Mouse (Mus musculus) left cerebral cortex, postnatal 14 days (tissue): Measurements from ENCODE around the gene Slc35c2. TPM values are rescaled to one million over a fixed set of nuclear protein-coding genes. Genes with fewer than 3 reads are reported as not detected.

Source experiments
- DNase-seq, 2 experiments: peaks; one replicate each; pipeline ENCODE4 v3.0.0; 2021 to 2022; ENCODE audit warnings: low spot score in 2 of 2, mixed read lengths in 1 of 2
- intact Hi-C: fragments of 180-260 bp; cut with DNase I; formaldehyde crosslinking; loops from one replicate; pipeline ENCODE4 v1.15.1; 2025
- total RNA-seq, 2 experiments: library from RNA; stranded (reverse); gene quantifications; 2 replicates each; pipeline ENCODE4 v1.2.3; 2021

The Slc35c2 gene
- total RNA-seq, 2 experiments from 2014 or later: 52.1 to 55.1 TPM

DNA sequence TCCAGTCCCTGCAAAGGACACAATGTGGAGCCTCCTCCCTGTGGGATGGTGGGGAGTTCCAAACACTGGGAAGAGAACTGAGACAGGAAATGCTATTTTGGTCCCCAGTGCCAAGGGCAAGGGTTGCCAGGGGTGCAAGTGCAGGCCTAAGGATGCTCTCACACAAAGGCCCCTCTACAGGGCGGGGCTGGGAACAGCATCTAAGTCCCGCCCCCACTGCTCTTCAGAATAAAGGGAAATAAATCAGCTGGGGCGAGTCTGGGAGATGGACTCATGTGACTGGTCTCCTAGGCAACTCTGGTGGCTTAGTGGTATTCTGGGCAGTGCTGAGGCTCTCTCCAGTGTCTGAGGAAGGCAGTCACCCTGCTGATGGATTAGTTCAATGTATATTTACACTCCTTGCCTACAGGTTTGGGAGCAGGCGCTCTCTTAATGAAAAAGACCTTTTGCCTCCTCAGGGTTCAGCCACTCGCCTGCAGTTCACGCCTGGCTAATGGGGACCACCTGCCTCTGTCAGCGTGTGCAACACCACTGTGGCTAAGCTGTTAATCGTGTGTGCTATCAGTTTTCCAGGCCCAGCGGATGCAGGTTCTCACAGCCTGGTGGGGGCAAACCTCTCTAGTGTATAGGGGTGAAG, 29.3 kb upstream of the Slc35c2 start:
- intact Hi-C loops: no loop called here
- DNase-seq: peak; percentile 80 to 86

DNA sequence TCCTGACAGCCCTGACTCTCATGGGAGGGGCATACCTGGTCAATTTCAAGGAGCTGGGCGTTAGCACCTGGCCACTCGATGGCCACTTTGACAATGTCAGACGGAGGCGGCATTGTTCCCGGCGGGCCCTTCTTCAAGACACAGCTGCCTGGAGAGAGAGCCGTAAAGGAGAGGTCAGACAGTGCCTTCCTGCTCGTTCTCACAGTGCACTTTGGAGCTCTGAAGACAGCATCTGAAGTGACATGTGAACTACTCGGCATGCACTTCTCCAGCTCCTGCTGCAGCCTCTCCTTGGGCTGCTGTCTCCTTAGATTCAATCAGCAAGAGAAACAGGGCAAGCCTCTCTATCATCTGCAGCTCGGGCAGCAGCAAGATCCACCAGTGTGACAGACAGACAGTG, 28.5 kb upstream of the Slc35c2 start:
- intact Hi-C loops: no loop called here
- no peak for DNase-seq

GRCm38 (mm10) chr2:165314197-165314596, 26.5 kb upstream of the Slc35c2 start:
- no peak for DNase-seq
- intact Hi-C loops: no loop called here

DNA sequence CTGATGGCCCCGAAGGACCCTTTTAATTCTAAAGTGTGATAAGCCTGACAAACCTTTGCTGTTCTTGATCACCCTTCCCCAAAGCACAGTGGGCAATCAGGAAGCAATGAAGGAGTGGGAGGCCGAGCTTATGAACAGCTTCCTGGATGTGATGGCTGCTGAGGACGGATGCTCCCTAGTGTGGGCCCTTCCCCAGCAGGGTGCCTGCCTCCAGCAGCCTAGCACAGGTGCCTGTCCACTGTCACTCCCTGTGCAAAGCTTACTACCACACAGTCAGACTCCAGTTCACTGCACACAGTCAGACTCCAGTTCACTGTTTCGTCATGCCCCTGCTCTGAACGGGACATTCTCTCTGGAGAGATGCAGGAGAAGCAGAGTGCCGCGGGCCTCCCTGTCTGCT, 24.7 kb upstream of the Slc35c2 start:
- DNase-seq: no peak
- intact Hi-C loops: no loop called here

GRCm38 (mm10) chr2:165311577-165311976, 23.9 kb upstream of the Slc35c2 start:
- intact Hi-C loops: no loop called here
- DNase-seq: no peak

DNA sequence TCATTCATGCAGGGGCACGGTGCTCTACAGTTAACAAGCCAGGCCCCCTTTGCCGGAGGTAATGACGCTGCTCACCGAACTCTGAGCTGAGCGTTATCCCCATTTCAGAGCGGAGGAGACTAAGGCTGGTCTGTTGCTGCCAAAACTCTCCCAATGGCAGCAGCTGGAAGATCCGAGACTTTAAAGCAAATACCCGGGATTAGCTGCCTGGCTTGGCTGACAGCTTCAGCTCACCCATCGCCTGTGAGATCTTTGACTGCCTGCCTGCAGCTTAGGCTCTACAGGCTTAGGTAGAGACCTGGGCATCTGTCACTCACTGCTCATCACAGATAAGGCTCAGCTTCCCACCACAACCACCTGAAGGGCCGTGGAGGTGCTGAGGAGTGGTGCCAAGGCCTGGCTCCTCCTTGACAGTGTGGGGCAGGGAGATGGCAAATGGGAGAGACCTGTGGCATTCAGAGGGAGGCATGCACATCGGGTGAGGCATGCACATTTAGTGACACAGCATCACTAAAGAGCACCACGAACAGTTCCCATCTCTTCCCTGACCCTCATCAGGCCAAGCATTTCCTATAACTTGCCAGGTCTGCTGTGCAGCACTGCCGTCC, 23.3 kb upstream of the Slc35c2 start:
- intact Hi-C loops: no loop called here
- no peak for DNase-seq

DNA sequence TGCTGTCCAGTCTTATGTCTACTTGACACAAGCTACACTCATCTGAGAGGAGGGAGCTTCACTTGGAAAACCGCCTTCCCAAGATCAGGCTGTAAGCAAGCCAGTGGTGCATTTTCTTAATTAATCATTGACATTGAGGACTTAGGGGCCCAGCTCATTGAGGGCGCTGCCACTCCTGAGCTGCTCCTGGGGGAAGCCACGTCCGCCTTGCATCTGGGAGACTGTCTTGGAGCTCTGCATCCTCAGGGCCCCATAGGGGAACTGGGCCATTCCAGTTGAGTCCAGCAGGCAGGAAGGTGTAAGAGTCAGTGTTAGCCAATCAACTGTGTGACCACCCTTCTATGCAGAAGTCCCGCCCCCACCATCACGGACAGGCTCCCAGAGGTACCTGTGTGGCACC, 20.1 kb upstream of the Slc35c2 start:
- intact Hi-C loops: no loop called here
- no peak for DNase-seq

- intact Hi-C loops: no loop called here
- DNase-seq: no peak
These were observed 17.8 kb upstream of the Slc35c2 start for GRCm38 (mm10) chr2:165305438-165305837.

GRCm38 (mm10) chr2:165304819-165305218, 17.1 kb upstream of the Slc35c2 start:
- intact Hi-C loops: no loop called here

GRCm38 (mm10) chr2:165303354-165304012, 15.8 kb upstream of the Slc35c2 start:
- DNase-seq: no peak
- intact Hi-C loops: no loop called here

More at GRCm38 (mm10) chr2:165304819-165305218, 17.1 kb upstream of the Slc35c2 start:
- DNase-seq: no peak

DNA sequence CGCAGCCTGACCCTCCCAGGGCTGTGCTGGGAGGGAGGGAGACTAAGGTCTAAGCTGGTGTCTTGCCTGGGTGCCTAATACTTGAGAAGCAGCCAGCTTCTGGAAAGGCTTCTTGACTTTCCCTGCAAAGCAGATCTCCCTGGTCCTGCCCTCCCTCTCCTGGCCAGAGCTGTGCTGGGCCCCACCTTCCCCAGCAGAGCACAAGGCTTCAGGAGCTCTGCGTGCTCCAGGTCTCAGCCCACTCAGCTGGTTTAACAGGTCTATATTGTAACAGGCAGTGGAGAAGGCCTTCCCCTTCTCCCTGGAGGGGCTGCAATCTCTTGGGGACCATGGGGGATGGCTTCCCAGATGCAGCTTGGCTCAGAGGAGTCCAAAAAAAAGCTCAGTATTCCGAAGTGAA, 13.7 kb upstream of the Slc35c2 start:
- intact Hi-C loops: no loop called here

DNA sequence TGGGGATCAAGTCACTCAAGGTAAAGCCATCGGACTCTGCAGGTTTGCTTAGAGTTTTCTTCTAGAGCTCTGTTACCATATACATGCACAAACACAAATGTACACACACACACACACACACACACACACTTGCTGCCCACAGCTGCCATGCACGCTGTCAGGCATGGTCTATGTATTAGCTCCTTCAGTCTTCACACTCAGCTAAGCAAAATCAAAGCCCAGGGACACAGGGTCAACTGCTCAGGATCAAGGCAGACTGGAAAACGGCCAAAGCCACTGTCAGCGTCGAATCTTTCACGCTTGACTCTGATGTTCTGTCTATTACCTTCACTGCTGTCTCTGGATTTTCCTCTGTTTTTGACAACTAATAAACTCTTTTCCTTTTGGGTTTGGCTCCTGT, 13.2 kb upstream of the Slc35c2 start:
- intact Hi-C loops: no loop called here
- DNase-seq: no peak

More for the DNA sequence above, 13.7 kb upstream of the Slc35c2 start:
- no peak for DNase-seq

- intact Hi-C loops: no loop called here
- DNase-seq: no peak
These were observed 12.8 kb upstream of the Slc35c2 start for GRCm38 (mm10) chr2:165300424-165300823.

GRCm38 (mm10) chr2:165297429-165297828, 9.8 kb upstream of the Slc35c2 start:
- intact Hi-C loops: no loop called here
- DNase-seq: no peak

DNA sequence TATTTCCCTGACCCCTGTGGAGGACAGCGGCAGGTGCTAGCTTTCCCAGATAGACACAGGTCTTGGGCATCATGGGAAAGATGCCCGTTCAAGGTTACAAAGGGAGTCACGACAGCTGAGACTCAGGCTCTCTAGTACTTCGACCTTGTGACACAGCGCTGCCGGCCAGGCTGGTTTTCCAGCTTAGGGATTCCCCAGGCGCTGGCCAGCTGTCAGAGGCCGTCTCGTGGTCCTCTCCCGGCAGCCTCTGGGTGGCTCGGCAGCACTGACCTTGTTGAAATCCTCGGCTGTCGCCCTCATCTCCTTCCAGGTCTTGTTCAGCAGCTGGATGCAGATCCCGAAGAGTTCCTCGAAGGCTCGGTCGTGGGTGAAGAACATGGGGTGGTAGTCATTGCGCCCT, 8.9 kb upstream of the Slc35c2 start:
- intact Hi-C loops: no loop called here
- DNase-seq: no peak

GRCm38 (mm10) chr2:165288315-165289031, 804 bp upstream of the Slc35c2 start:
- intact Hi-C loops: loop anchor here (5.0 to 10.0 kb wide), 3 partner anchors 39 to 324 kb away; partner anchors contain the start of genes Elmo2 and Slc12a5
- DNase-seq: peak; percentile 88 to 97

- intact Hi-C loops: loop anchor here (5.0 to 10.0 kb wide), 3 partner anchors 41 to 322 kb away; partner anchors contain the start of genes Elmo2 and Slc12a5
- DNase-seq: peak; percentile 52 to 78
These were observed 1.1 kb downstream of the Slc35c2 start for GRCm38 (mm10) chr2:165286361-165287201.

DNA sequence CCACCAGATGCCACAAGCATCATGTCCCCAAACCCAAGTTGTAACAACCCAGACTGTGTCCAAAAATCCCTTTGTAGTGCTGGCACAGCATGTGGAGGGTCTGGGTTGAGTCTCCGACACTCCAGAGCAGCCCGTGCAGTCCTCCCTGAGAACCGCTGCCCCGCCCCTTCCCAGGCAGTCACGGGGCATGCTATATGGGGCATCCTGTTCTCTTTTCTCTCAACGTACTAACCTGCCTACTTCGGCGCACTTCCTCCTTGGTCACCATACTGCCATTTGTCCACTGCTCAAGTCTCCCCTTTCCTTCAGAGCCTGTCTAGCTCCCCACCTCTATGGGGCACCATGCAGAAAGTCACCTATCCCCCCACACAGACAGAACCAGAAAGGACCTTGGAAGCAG, 2.0 kb downstream of the Slc35c2 start:
- no peak for DNase-seq
- intact Hi-C loops: loop anchor here (5.0 to 10.0 kb wide), 3 partner anchors 42 to 321 kb away; partner anchors contain the start of genes Elmo2 and Slc12a5

GRCm38 (mm10) chr2:165285034-165285433, 2.6 kb downstream of the Slc35c2 start:
- DNase-seq: no peak
- intact Hi-C loops: loop anchor here (5.0 to 10.0 kb wide), 3 partner anchors 42 to 320 kb away; partner anchors contain the start of genes Elmo2 and Slc12a5
